Mouse (Mus musculus) megakaryocyte, embryonic 14.5 days (primary cell): ENCODE data around the gene Wdr75. TPM values are rescaled to one million over a fixed set of nuclear protein-coding genes. Genes with fewer than 3 reads are reported as not detected.

Experiments
- H3K27me3 ChIP-seq: replicated peaks from 2 replicates; pipeline ENCODE3; 2012; ENCODE audit warnings: inconsistent platforms
- H3K36me3 ChIP-seq: replicated peaks from 2 replicates; pipeline ENCODE3; 2012; ENCODE audit warnings: low read length, inconsistent platforms, mixed read lengths
- H3K4me1 ChIP-seq: 2 replicates; pipeline ENCODE4 v1.6.1; 2012; ENCODE audit warnings: inconsistent platforms
- H3K4me3 ChIP-seq: replicated peaks from 2 replicates; pipeline ENCODE3; 2012; ENCODE audit warnings: moderate library complexity, mild to moderate bottlenecking, inconsistent platforms
- H3K9me3 ChIP-seq: 2 replicates; pipeline ENCODE4 v1.6.1; 2012; ENCODE audit warnings: inconsistent platforms
- FLI1 ChIP-seq: IDR thresholded peaks from 2 replicates; pipeline ENCODE4 v1.6.1; 2012; ENCODE audit warnings: low read length, inconsistent platforms, mixed read lengths
- GATA1 ChIP-seq: IDR thresholded peaks from 3 replicates; pipeline ENCODE4 v1.6.1; 2012; ENCODE audit warnings: mixed read lengths, low read length, inconsistent platforms, borderline replicate concordance
- polyA plus RNA-seq: library from polyadenylated mRNA; stranded (reverse); fragments of >175 nt; gene quantifications from 2 replicates; pipeline ENCODE4 v1.2.3, GENCODE M21; 2012; ENCODE audit warnings: low replicate concordance; ENCODE audit not compliant: insufficient read depth

Wdr75 gene
- polyA plus RNA-seq: 1.3 TPM in 1 of 2 replicates, not detected in the other

DNA sequence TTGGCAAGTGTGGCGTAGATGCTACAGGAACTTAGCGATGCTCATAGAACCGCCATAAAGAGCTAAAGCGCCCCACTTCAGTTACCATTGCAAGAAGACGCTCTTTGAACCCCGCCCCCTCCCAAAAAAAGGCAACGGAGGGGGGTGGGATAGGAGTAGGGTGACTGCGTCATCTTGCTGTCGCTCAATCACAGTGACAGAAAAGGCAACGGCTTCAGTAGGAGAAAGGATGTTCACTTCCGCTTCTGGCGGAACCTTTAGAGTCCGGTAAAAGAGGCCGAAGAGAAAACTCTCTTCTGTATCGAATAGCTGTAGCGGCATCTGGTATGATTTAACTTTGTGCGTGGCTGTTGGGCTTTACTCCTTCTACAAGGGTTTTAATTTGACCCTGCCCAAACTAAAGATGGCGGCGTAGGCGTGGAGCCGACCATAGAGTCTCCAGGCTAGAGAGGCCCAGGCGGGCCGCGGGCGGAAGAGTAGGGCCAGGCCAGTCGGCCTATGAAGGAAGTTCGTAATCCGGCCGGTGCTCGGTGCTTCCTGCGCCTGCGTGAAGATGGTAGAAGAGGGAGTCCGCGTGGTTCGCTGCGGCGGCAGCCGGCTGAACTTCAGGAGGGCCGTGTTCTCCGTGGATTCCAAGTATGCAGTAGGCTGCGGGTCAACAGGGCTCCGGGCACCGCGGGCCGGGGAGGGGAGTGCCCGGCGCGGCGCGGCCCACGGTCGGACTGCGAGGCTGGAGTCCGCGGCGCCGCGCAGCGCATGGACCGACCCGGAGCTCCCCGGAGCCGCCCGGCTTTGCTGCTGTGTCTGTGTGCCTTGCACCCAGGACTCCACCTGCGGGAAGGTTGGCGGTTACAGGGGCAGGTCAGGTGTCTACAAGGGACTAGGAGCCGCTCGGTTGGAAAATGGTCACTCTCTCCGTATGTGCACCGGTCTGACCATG is at the start of gene Wdr75:
Wdr75 (plus strand) TSS at position 198 of the 940 bp plus-strand sequence.
- Histone ChIP-seq H3K36me3 (peaks cover 16% of the 10 kb centered on the region), H3K4me3 (peak within 1 kb of the TSS; percentile 98), H3K4me1 (peaks cover 24% of the 10 kb centered on the region), H3K27me3 (no peaks in the 10 kb centered on the region), H3K9me3 (no peaks in the 10 kb centered on the region)
- TF ChIP-seq FLI1 (no peak; the same call in 1 of the 2 replicates), GATA1 (no peak)

DNA sequence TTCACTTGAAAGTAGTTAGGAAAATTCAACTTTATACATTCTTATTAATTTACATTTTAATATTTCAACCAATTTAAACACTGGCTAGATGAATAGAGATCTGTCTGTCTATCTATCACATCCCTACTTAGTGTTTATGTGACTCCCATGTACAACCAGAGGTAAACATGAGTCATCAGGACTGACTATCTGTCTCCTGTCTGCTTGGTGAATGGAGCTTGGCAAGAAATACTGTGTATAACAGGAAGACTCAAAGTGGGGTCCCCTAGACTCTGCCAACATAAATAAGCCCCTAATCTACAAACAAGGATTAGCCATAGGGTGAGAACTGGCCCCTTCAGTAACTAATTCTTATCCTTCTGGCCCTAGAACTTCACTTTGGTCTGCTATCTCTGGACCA is 39.1 kb upstream of the Wdr75 start:
- Histone ChIP-seq H3K36me3 (no peaks in the 10 kb centered on the region), H3K4me1 (no peaks in the 10 kb centered on the region), H3K9me3 (no peaks in the 10 kb centered on the region), H3K27me3 (no peaks in the 10 kb centered on the region), H3K4me3 (no peak overlapping the region)
- no peak for TF ChIP-seq GATA1
- no peak for TF ChIP-seq FLI1

DNA sequence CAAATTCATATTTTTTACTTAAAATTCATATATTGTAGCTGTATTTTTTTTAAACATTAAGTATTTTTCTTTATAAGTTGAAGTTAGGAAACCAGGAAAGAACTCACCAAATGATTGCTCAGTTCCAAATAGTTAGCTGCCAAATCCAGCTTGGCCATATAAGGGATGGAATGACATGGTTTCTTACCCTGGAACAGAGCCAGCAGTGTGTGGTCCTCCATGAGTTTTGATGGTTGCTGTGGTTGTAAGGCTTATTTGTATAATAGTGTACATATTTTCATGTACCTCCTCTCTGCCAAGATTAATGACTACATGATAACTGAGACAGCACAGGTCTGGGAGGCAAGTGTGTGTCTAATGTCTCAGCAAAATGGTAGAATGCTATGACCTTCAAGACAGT is 38.3 kb upstream of the Wdr75 start:
- H3K4me3 ChIP-seq: no peak overlapping the region
- TF ChIP-seq FLI1: no peak
- no peak for TF ChIP-seq GATA1
- H3K4me1 ChIP-seq: no peaks in the 10 kb centered on the region
- H3K9me3 ChIP-seq: no peaks in the 10 kb centered on the region
- H3K27me3 ChIP-seq: no peaks in the 10 kb centered on the region
- no peaks in the 10 kb centered on the region for H3K36me3 ChIP-seq

DNA sequence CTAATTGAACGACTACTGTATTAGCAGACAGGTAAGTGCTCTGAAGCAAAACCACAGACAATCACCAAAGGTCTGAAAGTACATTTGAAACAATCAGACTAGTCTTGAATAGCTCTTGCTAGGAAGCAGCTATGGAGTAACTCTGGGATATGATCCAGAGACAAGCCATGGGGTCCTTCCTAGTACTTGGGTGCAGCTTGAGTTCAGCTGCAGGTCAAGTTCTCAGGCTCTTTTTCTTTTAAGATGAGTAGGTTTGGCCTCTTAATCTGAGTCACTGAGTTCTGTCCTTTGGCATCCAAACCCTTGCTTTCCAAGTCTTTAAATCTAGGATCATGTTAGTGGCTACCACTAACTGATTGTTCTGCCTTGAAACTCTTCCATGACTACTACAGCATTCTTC is 37.0 kb upstream of the Wdr75 start:
- TF ChIP-seq FLI1 (no peak), GATA1 (no peak)
- H3K9me3 ChIP-seq: no peaks in the 10 kb centered on the region
- no peaks in the 10 kb centered on the region for H3K27me3 ChIP-seq
- H3K36me3 ChIP-seq: no peaks in the 10 kb centered on the region
- no peak overlapping the region for H3K4me3 ChIP-seq
- no peaks in the 10 kb centered on the region for H3K4me1 ChIP-seq

DNA sequence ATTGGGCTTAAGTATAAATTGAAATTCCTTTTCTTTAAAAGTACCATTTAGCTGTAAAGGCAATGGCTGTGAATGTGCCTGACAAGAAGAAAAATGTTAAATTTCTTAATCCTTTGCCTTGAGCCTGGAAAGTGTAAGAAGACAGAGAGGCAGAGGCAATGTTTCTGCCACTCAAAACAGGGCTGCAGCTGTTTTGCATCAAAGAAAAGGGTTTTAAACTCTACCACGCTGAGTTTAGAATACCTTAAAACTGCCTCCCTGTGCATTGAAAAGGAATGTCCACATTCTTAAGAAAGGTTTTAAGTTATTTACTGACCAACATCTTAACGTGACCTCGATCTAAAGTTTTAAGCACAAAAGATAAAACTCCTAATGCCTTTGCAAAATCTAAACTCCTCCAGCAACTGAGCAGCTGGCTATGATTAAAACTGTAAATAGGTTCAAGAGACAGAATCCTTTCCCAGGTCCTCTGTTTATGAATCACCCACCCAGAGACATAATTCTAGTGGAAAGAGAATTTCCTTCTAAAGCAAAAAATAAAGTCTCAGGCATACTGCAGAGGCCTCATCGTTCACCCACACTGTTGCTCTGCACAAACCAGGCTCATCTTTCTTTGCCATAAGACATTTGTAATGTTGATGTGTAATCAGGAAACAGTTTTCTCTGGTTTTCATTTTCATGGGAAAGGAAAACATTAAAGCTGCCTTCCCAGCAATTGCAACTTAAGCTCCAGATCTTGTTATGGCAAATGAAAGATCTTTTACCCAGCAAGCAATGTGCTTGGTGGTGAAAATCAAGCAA is 34.1 kb upstream of the Wdr75 start:
- Histone ChIP-seq H3K4me3 (no peak overlapping the region), H3K36me3 (no peaks in the 10 kb centered on the region), H3K9me3 (no peaks in the 10 kb centered on the region), H3K4me1 (no peaks in the 10 kb centered on the region), H3K27me3 (no peaks in the 10 kb centered on the region)
- TF ChIP-seq FLI1 (no peak), GATA1 (no peak)

DNA sequence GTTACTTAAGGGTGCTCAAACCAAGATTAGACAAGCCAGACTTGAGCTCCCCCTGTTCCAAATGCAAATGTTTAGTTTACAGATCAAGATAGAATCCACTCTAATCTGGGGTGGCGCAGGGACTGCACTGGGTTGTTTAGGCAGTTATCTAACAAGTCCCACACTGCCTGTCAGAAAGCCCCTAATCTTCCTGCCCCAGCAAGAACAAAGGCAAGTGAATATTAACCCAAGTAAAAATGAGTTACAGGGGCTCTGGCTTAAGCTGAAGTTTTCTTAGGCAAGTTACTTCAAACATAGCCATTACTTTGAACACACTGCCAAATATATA is 33.5 kb upstream of the Wdr75 start:
- TF ChIP-seq FLI1 (no peak), GATA1 (no peak)
- no peaks in the 10 kb centered on the region for H3K27me3 ChIP-seq
- H3K4me3 ChIP-seq: no peak overlapping the region
- H3K4me1 ChIP-seq: no peaks in the 10 kb centered on the region
- H3K36me3 ChIP-seq: no peaks in the 10 kb centered on the region
- no peaks in the 10 kb centered on the region for H3K9me3 ChIP-seq

DNA sequence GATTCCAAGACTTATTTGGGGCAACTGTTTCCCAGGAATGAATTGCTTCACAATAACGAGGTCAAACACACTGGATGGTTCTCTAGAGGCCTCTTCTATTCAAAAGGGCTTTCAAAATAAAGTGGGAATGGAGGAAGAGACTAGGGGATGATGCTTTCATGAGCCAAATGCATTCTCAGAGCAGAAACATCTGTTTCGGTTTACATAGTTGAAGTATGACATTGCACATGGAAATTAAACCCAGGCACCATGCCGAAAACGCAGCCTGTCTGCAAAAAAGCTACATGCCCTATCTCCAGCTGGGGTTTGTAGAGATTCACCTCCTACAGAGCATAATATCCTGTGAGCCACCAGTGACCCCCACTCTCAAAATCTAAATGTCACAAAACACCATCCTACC is 29.3 kb upstream of the Wdr75 start:
- Histone ChIP-seq H3K27me3 (no peaks in the 10 kb centered on the region), H3K36me3 (no peaks in the 10 kb centered on the region), H3K4me3 (no peak overlapping the region), H3K9me3 (no peaks in the 10 kb centered on the region), H3K4me1 (no peaks in the 10 kb centered on the region)
- TF ChIP-seq FLI1: no peak
- TF ChIP-seq GATA1: no peak

DNA sequence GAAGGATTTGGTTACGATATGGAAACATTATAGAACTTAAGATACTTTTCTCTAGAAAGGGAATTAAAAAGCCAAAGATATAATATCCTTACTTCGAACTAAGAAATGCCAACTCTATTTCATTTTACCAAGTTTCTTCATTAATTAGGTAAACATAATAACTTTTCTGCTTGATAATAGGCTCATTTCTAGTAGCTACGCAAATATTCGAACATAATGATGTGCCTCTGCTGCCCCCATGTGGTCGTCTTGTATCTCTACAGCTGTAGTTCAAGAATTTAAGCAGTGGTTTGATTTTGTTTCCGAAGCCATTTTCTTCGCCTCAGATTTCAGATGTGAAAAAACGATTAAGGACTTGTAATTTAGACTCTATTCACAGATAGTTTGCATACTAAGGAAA is 28.8 kb upstream of the Wdr75 start:
- Histone ChIP-seq H3K4me1 (no peaks in the 10 kb centered on the region), H3K9me3 (no peaks in the 10 kb centered on the region), H3K27me3 (no peaks in the 10 kb centered on the region), H3K4me3 (no peak overlapping the region), H3K36me3 (no peaks in the 10 kb centered on the region)
- no peak for TF ChIP-seq GATA1
- no peak for TF ChIP-seq FLI1

DNA sequence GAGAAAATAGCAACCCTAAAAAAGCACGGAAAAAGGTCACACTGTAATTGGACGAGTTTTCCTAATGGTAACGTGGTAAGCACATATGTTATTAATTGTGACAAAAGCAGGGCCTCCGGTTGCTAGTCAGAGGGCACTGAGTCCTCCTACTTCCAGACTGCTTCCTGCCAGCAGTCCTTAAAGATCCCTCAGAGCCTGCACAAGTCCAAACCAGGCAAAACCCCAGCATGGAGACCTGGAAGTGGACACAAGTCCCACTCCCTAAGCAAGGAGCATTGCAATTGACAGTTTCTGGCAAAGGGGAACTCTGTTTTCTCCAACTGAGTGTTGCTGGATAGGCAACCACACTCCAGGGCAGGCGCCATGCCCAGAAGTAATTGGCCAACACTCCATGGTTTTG is 27.4 kb upstream of the Wdr75 start:
- TF ChIP-seq FLI1 (no peak), GATA1 (no peak)
- no peaks in the 10 kb centered on the region for H3K36me3 ChIP-seq
- H3K4me1 ChIP-seq: no peaks in the 10 kb centered on the region
- no peaks in the 10 kb centered on the region for H3K9me3 ChIP-seq
- no peaks in the 10 kb centered on the region for H3K27me3 ChIP-seq
- H3K4me3 ChIP-seq: no peak overlapping the region

DNA sequence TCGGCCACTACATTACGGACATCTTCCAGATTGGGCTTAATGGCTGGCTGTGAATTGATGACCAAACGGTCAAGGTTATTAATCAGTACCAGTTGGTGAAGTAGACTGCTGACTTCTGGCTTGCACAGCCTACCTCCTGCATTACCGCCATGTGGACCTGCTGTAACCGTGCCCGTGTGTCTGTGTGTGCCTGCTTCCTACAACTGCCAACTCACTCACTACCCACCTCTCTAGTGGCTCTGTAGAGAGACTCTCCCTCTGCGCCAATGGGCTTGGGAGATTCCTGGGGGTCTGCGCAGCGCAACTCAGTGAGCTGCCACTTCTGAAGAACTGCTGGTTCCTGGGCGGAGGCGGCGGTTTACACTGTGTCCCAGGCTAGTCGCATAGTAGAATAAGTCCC is 25.6 kb upstream of the Wdr75 start:
- TF ChIP-seq FLI1 (no peak), GATA1 (no peak)
- Histone ChIP-seq H3K36me3 (no peaks in the 10 kb centered on the region), H3K9me3 (no peaks in the 10 kb centered on the region), H3K27me3 (no peaks in the 10 kb centered on the region), H3K4me1 (no peaks in the 10 kb centered on the region), H3K4me3 (no peak overlapping the region)
